Mouse (Mus musculus) CD4-positive helper T cell, adult 2 months (primary cell): ENCODE results near the gene Lsp1.

Source experiments
- DNase-seq: peaks from one replicate; pipeline ENCODE4 v3.0.0-alpha.2; 2012; ENCODE audit warnings: low read depth, missing footprints, low spot score

Gene Lsp1

DNA sequence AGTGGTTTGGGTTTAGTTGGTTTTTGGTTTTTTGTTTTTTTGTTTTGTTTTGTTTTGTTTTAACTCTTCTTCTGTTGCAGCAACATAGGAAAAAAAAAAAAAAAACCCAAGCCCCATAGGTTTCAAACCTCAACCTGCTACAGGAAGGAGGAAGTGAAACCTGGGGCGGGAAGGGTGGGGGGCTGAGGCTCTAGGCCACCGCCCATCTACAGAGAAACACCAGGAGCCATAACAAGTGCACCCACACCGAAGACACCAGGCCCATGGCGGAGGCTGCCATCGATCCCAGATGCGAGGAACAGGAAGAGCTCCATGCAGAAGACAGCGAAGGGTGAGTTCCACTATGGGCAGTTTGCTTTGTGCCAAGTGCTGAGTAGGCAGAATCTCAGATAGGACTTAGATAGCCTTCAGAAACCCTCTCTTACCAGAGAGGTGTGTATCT, at the start of gene Lsp1:
Gene Lsp1 (plus strand): TSS at position 174 of the 442 bp plus-strand sequence.
- peak; percentile 82 for DNase-seq

DNA sequence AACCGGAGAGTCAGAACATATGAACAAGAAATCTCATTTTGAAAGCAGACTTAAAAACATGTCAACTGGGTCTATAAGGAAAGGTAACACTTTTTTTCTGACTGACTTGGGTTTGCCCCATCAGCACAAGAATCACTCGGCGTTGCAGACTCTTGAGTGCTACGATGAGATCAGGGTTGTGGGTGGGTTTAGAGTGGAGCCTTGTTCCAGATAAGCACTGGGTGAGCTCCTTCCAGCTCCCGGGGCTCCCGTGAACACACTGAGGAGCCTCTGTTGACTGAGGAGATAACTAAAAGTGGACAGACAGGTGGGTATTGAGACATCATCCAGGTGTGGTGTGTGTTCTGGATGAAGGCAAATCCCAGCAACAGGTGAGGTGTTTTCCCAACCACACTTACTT, 47.3 kb upstream of the Lsp1 start:
- no peak for DNase-seq

DNA sequence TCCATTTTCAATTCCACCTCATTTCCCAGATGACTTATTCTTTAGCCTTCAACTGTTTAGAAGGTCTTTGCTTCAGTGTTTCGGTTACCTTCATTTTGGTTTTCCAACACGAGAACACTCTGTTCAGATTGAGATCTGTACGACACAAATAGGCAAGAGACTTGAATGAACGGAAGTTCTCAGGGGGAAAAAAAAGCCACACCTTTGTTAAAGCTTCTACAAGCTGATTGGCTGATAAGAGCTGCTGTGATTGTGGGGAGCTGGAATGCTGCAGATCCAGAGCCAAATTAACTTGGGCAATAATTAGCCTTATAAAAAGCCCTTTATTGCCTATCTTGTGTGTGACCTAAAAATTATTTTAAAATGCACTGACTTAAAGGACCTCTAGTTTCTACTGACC, 45.3 kb upstream of the Lsp1 start:
- DNase-seq: no peak

DNA sequence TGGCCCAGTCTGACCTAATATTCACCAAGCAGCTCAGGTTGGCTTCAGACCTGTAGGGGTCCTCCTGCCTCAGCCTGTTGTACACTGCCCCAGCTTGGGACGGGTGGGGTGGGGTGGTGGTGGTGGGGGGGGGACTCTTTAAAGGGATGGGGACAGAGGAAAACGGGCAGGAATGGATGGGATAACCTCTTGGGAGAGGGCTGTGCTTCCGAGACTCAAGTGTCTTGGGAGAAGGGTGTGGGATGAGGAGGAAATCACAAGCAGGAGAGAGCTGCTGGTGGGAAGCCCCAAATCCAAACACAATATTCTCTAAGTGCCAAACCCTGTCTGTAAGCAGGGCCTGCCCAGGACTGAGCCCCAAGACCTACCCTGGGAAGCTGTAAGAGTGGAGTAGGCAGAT, 44.4 kb upstream of the Lsp1 start:
- DNase-seq: no peak

DNA sequence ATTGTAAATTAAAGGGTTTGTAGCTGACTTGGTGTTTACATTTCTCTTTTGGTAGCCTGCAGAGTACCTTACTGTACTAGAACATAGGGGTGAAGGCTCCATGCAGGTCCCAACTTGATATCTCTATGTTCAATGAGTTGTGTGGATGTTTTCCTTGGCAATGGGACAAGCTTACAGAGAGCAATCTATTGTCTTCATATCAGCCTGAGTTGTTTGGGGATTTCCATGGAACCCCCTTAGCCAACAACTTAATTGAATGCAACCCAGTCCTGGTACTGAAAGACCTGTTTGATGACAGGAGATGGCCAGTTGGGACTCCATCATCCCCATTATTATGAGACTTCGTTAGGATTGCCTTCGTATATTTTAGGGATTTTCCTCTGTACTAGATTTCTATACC, 42.6 kb upstream of the Lsp1 start:
- no peak for DNase-seq

DNA sequence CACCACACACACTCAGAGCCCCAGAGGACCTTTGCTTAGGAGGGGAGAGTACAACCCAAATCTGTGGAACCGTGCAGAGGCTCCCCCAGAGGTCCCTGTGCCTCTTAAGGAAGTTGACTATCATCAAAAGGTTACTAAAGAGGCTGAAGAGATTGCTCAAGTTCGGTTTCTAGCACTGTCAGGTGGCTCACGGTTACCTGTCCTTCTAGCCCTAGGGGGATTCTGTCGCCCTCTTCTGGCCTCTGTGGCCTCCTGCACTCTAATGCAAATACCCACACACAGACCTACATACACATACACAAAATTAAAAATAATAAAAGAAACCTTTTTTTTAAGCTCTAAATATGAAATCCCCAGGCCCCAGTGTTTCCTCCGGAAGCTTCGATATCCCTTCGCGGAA, 41.9 kb upstream of the Lsp1 start:
- DNase-seq: no peak

DNA sequence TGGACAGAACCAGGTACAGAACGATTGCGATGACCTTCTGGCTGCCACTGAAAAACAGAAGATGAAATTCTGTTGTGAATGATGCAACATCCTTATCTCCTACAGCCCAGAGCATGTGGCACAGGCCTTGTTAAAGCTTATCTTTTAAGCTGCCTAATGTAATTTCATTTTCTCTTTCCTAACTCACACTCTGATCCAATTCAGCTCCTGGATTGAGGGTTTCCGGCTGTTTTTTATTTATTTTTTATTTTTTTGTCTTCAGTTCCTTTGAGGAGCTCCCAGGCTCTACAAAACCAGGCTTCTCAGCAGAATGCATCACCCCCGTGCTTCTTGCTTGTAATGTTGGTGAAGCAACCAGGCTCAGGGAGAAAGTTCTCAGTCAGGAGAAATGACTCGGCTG, 40.7 kb upstream of the Lsp1 start:
- DNase-seq: no peak

DNA sequence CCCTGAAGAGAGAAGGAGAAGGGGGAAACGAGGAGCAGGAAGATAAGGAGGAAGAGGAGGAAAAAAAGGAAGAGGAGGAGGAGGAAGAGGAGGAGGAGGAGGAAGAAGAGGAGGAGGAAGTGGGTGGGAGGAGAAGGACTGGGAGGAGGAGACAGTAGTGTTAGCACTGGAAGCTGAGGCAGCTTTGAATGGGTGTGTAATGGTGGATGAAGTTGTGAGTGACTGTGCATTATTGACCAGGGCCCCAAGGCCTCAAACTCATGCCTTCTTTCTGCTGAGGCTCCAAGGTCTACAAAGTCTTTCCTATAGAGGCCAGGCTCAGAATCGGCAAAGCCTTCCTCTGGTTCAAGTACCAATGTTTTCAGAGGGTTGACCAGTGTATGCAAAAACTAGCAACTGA, 38.8 kb upstream of the Lsp1 start:
- no peak for DNase-seq

DNA sequence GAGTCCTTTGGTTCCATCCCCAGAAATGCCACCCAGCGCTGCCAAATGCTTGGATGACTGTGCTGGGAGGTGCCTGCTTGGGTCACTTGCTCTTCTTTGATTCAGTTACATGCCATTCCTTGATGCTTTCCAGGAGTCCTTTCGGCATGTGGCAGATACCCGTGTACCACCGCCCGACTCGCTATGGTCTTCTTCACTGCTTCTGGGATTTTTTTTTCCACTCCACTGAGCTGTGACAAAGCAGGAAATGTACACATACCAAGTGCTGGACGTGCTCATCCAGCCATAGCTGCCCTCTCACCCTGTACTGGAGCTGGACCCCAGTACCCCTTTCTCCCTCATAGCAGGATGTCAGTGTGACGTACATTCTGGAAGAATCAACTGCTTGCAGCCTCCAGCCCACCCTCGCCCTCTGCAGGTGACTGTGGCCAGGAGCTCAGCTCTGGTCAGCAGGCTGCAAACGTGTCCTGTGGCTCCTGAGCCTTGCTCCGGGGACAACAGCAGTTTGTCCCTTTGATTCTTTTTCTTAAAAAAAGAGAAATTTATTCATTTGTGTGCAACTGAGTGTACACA, 34.9 kb upstream of the Lsp1 start:
- DNase-seq: no peak

DNA sequence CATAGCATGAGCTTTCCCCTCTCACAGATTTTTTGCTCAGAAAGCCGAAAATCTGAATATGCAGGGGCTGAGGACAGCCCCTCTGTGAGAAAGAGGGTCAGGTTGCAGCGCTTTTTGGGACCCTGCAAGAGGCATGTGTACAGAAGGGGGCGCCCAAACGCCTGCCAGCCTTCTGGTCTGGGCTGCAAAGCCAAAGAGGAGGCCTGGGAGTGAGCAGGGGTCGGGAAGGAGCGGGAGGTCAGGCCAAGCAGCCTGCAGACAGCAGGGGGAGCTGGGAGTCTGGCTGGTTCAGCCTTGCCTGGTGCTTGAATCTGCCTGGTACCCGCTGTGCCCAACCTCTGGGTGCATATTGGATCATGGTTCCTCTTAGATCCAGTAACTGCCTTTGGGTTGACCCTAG, 32.4 kb upstream of the Lsp1 start:
- DNase-seq: no peak

DNA sequence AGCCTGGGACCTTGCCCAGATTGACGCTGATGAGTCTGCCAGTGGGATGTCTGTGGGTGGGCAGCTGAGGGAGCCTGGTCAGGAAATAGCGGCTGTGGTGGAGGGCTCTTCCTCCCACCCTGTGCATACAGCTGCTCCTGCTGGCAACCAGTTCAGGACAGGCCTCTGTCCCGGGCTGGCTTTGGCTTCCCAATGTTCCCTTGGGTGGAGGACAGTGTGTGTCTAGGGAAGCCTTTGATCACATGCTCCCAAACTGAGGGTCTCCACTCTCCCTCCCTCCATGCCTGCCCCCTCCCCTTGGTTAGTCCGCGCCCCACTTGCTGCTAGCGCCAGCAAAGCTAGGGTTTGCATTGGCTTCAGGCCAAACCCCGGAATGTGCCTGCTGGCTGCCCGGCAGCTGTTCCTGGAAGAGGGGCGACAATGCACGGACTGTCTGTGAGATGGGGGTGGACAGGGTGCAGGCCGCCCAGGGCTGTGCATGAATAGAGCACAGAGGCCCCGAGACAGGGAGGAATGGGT, 30.4 kb upstream of the Lsp1 start:
- DNase-seq: no peak

DNA sequence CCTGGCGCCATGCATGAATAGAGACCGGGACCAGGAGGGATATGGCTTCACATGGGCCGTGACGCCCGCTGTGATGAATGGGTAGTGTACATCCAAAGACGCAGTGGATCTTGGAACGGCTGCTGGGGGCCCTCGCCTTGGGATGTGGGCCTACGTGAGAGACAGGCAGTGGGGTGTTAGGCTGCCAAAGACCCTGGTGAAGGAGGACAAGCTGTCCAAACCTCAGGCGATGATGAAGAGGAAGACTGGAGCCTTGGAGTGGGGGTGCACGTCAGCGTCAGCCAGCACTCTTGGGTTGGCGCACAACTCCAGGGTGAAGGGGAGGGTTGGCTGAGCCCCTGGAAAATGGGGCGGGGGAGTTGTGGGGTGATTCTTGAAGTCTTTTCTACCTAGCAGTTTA, 29.5 kb upstream of the Lsp1 start:
- DNase-seq: no peak

DNA sequence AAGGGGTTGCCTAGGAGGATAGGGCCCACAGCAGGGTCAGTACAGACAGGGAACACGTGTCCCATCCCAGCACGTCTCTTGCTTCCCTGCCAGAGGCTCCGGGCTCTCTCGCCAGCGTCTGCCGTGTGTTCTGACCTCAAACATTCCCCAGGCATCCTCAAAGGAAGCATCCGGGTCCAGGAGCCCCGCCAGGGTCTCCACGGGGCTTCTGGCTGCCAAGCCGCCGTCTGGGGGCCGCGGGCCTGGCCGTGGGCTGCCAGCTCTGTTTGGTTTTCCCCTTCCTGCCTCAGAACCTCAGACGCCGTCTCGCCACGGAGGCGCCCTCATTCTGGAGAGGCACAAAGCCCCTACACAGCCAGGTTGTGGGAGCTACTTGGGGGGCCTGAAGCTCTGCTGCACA, 27.0 kb upstream of the Lsp1 start:
- no peak for DNase-seq

DNA sequence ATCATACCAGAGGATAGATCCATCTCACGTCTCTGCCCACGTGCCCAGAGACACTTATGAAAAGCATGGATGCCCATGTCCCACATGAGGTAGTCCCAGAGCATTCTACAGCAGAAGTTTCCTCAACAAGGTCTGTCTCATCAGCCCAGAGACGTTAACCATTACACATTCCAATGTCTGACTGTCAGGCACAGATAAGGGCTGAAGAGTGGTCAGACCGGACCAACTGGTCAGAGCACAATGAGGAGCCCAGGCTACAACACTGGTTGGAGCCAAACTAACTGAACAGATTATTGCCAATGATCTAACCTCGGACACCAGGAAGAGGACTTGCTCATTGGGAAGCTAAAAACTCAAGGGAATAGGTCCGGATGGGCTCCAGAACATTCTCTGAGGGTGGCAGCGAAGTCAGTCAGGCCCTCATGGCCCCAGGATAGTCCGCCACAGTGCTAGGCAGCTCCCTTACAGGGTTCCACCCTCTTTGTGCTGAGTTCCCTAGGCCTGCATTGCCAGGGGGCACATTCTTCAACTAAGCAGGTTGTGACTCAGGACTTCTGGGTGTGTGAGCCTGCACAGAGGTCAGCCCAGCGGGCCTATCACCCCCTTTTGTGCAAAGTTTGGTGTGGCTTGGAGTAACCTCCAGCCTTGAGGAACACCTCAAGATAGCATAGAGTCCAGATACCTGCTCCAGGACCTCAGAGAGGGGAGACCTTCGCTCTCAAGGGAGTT, 26.3 kb upstream of the Lsp1 start, which contains the start of gene Syt8:
Gene Syt8 (plus strand): TSS at position 714 of the 729 bp plus-strand sequence.
- DNase-seq: no peak

DNA sequence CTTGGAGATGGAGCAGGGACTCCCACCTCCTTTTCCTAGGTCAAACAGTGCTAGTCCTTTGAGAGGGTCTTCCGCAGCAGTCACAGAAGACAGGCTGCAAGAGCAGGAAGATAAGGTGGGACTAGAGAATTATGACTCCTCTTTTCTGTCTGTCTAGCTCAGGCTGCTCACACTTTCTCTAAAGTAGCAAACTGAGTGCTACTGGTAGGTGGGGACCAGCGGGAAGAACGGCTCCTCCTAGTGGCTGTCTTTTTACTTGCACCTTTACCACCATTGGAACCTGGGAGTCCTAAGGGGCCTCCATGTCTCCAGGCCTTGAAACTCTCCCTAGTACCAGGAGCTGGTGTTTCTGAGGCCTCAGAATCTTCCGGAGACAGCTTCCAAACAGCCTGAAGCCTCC, 25.1 kb upstream of the Lsp1 start:
- DNase-seq: peak; percentile 71

DNA sequence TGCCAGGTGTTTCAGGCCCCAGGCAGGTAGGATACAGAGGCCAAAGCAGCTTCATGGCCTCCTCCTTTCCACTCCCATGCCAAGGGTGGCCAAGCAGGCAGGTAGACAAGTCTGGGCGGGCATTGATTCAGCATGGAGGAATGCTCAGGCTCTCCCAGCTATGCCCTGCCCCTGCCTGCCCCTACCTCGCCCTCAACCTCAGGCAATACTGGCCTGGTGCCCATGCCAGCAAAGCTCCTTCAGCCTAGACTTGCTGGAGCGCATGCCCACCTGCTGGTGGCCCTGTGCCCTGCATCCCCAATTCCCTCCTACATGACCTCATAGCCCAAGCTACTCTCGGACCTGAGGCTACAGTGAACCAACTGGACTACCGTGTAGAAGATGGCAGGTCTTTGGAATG, 23.3 kb upstream of the Lsp1 start:
- no peak for DNase-seq

DNA sequence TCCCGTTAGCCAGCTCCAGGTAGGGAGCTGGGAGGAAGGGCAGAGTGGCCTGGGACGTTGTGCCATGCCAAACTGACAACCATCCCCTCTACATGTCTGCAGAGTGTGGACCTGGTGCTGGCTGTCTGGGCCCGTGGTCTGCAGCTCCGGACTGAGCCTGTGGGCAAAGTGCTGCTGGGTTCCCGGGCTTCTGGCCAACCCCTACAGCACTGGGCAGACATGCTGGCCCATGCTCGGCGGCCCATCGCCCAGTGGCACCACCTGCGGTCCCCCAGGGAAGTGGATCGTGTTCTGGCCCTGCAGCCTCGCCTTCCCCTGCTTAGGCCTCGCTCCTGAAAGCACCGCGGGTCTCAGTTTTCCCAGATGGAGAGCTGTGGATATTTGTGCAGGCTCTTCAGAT, 20.6 kb upstream of the Lsp1 start:
- no peak for DNase-seq

DNA sequence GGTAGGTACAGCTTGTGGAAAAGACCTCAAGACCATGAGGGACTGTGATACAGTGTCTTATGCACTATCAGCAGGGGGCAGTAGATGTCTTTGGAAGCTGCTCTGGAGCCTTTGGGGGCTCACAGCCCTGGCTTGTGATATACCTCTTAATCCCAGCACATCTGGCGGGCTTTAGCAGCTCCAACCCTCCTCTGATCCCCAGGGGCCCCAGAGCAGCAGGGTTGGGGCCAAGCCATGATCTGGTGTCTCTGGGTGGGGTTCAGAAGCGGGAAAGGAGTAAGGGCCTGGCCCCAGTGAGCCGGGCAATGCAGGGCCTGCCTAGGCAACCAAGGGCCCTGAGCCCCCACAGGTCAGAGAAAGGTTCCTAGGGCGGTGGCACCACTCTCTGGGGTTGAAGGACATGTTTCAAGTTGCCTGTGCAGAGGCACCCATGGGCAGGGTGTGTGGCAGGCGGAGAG, 19.9 kb upstream of the Lsp1 start:
- DNase-seq: peak; percentile 37

DNA sequence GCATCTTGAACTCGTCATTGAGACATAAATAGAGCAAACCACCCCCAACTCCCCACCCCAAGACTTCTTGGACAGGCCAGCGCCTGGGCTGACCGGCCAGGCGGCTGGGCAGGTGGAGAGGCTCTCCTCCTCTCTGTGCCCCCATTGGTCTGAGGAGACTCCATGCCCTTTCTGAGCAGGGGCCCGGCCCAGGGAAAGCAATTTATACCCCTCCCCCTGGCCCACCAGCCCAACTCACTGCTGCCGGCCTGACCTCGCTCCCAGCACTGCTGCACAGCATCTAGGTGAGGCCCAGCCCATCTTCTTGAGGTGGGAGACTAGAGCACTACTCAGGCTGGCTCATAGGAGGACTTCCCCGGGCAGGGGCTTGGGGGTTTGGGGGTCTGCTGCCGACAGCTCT, 19.0 kb upstream of the Lsp1 start, which contains the start of gene Tnni2:
Gene Tnni2 (plus strand): TSS at position 224 of the 400 bp plus-strand sequence.
- no peak for DNase-seq

DNA sequence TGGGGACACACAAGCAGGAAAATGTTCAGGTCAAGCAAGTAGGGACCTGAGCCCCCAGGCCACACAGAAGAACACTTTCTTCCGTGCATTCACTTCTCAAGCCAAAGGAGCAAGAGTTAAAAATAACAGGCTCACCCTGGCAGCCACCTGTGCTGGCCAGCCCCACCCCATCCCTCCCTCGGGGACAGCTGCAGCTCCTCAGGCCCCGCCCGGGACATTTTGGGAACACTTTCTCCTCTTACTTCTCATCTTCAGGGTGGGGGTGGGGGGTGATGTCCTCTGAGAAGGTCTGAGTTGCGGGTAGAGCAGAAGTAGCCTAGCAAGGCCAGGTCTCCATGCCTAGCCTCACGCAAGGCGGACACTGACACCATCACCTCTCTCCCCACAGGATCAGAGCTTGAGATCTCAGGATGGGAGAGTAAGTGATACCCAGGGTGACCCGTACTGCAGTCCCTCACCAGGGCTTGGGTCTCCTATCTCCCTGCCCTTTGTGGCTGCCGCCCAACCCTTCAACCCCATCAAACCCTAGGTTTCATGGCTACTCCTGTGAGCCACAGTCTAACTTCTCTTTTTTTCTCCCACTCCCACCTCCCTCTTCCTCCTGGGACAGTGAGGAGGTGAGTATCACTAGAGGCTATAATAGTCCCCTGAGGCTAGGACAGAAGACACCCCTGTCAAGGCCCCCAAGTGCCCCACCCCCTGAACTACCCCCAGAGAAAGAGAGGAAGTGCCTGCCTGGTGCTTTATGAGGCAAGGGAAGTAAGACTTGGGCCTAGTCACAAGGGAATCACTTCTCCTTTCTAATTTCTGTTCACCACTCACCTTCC, 18.3 kb upstream of the Lsp1 start:
- DNase-seq: no peak

DNA sequence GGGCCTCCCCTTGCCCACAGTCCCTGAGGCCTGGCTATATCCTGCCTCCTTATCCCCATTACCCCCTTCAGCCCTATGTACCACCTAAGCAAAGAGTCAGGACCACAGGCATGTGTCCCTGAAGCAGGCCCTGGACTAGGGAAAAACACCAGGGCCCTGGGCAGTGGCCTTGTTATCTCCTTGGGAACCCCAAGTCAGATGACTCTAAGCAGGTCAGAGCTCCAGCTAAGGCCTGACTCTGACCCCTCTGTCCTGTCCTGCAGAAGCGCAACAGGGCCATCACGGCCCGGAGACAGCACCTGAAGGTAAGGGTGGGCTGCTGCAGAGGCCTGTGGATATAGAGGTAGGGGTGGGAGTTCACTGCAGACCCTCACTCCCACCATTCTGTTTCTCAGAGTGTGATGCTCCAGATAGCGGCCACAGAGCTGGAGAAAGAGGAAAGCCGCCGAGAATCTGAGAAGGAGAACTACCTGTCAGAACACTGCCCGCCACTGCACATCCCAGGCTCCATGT, 17.6 kb upstream of the Lsp1 start:
- DNase-seq: no peak

DNA sequence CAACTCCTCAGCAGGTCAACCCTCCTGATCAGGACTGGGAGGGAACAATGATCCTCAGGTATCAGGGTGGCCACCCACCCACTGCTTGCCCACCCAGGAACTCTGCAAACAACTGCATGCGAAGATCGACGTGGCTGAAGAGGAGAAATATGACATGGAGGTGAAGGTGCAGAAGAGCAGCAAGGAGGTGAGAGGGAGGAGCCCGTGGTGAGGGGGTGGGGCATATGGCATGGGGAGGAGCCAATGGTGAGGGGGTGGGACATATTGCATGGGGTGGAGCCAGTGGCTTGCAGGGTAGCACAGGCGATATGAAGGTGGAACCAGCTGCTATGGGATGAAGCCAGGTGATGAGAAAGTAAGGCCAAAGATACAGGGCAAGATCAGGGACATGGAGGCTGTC, 17.1 kb upstream of the Lsp1 start:
- no peak for DNase-seq
